Mouse (Mus musculus): ENCODE measurements around the gene Cpa2. TPM values are rescaled to one million over a fixed set of nuclear protein-coding genes. Genes with fewer than 3 reads are reported as not detected.

The Cpa2 gene
- polyA plus RNA-seq, 1 experiment from 2014 or later: 6.6 TPM

DNA sequence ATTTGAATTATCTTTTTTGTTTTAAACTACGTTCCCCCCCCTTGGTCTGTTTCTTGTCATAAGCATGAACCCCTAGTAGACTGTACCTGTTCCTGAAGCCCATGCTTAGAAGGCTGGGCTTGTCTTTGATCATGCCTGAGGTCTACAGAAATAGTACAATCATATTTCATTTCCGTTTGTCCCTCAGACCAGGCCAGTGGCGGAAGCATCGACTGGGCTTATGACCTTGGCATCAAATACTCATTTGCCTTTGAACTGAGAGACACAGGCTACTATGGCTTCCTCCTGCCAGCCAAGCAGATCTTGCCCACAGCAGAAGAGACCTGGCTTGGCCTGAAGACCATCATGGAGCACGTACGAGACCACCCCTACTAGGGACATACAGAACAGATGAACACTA, 22.7 kb downstream of the Cpa2 start:
- Histone ChIP-seq H3K4me3 (no peak overlapping the region), H3K36me3 (no peaks in the 10 kb centered on the region), H3K4me1 (no peaks in the 10 kb centered on the region), H3K27ac (no peak overlapping the region), H3K4me2 (no peak overlapping the region), H3K9ac (no peak overlapping the region), H3K27me3 (no peaks in the 10 kb centered on the region), H3K9me3 (no peaks in the 10 kb centered on the region)
- WGBS: 85% methylated on average over 6 of the region's 6 CpGs
- no peak for ATAC-seq (ENCODE audit: borderline replicate concordance, extremely low read depth, low FRiP score, low TSS enrichment)

DNA sequence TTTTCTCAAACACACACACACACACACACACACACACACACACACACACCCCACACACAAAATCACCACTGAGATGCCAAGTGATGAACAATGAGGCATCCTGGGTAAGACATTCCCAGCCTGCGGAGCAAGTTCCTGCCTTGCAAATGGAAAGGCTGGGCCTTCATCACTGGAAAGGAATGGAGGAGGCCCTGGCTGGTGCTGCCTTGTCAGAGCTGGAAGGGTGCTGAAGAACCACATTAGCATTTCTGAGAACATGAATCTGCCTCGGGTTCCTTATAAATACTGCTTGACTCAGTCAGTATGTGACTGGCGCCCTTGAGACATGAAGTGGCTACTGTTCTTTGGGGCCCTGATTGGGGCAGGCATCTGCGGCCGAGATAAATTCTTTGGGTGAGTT, 26.7 kb downstream of the Cpa2 start, which contains the start of gene Cpa4:
Gene Cpa4 (plus strand): TSS at position 301 of the 400 bp plus-strand sequence.
- Histone ChIP-seq H3K4me1 (peaks cover 6% of the 10 kb centered on the region), H3K9ac (no peak within 1 kb of the TSS), H3K4me3 (no peak within 1 kb of the TSS), H3K27me3 (no peaks in the 10 kb centered on the region), H3K9me3 (no peaks in the 10 kb centered on the region), H3K27ac (no peak within 1 kb of the TSS), H3K4me2 (no peak within 1 kb of the TSS), H3K36me3 (no peaks in the 10 kb centered on the region)
- no peak for ATAC-seq (ENCODE audit: borderline replicate concordance, extremely low read depth, low FRiP score, low TSS enrichment)
- WGBS: 42% methylated on average over 5 of the region's 5 CpGs

DNA sequence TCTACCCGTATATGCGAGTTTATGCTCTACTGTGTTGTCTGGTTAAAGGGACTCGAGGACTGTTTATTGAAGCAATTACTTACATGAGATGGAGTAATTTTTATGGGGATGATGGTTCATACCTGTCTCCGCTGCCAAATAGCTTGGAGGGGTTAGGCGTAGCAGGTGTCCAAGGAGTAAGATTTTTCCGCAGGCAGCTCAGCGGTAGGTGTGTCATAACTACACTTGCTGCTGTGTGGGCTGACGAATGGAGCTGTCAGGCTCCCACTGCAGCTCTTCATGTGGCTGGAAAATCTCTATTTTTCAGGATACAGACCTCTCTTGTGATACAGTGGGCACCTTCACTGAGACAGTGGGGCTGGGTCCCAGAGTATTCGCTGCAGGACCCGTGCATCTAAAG, 27.9 kb downstream of the Cpa2 start:
- WGBS: 84% methylated on average over 10 of the region's 10 CpGs
- ATAC-seq (ENCODE audit: borderline replicate concordance, extremely low read depth, low FRiP score, low TSS enrichment): no peak
- Histone ChIP-seq H3K9me3 (no peaks in the 10 kb centered on the region), H3K4me3 (no peak overlapping the region), H3K36me3 (no peaks in the 10 kb centered on the region), H3K27me3 (no peaks in the 10 kb centered on the region), H3K4me2 (no peak overlapping the region), H3K4me1 (peaks cover 8% of the 10 kb centered on the region), H3K27ac (no peak overlapping the region), H3K9ac (no peak overlapping the region)

DNA sequence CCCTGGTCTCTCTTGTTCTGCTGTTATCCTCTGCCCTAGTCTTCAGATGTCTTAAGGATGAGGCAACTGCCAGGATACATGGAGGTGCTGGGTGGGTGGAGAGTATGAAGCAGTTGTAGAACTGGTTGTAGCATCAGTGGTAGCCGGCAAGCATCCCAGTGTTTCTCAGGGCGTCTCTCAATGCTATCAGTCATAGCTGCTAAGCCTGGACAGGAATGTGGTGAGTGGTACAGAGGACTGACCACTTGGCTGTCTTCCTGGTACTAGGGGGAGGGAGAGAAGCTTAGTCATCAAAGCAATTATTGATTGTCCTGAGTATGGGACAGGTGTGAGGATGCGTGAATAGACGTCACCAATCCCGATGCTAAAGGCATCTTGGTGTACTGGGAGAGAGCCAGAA, 28.6 kb downstream of the Cpa2 start:
- Histone ChIP-seq H3K9ac (no peak overlapping the region), H3K4me3 (no peak overlapping the region), H3K4me1 (peaks cover 8% of the 10 kb centered on the region), H3K27me3 (no peaks in the 10 kb centered on the region), H3K27ac (no peak overlapping the region), H3K9me3 (no peaks in the 10 kb centered on the region), H3K4me2 (no peak overlapping the region), H3K36me3 (no peaks in the 10 kb centered on the region)
- no peak; the same call in 1 of the 2 replicates for ATAC-seq (ENCODE audit: borderline replicate concordance, extremely low read depth, low FRiP score, low TSS enrichment)
- WGBS: 75% methylated on average over 5 of the region's 5 CpGs

DNA sequence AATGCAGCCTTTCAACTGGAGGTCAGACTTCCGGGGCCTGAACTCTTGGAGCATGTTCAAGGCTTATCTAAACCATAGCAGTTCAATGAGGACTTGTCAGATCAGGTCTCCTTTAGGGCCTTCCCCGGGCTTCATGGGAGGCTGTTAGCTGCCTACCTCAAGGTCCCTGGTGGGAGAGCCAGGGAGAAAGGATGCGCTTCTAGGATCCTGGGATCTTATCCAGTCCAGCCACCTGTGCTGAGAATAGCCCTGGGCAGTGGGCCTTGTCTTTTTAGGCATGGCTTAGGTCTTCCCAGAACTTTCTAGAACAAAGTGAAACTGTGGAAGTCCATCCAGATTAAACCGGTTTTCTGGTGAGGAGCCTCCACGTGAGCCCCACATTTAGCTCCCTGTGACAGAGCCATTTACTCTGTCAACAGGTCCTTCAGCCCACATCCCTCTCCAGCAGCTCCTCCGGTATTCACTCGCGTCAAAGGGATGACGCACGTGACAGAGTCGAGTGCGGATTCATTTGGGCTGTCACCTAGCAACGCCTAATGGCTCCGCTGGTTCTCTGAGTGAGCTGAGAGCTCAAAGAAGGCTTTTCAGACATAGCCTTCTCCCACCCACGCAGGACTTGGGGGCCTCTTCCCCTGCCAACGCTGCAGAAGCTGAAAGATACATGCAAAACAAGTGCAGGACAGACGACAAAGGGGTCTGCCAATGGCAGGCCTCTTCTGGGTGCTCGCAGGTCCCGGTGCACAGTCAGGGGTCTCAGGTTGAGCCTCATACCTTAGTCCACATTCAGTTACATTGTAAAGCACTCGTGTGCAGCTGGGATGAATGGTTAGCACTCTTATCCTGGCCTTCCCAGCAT, 31.3 kb downstream of the Cpa2 start:
- 43% methylated on average over 20 of the region's 20 CpGs for whole genome bisulfite sequencing
- H3K27me3 ChIP-seq: no peaks in the 10 kb centered on the region
- peak; percentile 77 for ATAC-seq (ENCODE audit: borderline replicate concordance, extremely low read depth, low FRiP score, low TSS enrichment)
- no peaks in the 10 kb centered on the region for H3K36me3 ChIP-seq
- H3K27ac ChIP-seq: peak overlapping the region; percentile 30; the same call in 1 of the 2 replicates
- peak overlapping the region; percentile 7; the same call in 1 of the 2 replicates for H3K4me2 ChIP-seq
- no peak overlapping the region for H3K9ac ChIP-seq
- no peak overlapping the region for H3K4me3 ChIP-seq
- H3K9me3 ChIP-seq: no peaks in the 10 kb centered on the region
- peaks cover 8% of the 10 kb centered on the region for H3K4me1 ChIP-seq

DNA sequence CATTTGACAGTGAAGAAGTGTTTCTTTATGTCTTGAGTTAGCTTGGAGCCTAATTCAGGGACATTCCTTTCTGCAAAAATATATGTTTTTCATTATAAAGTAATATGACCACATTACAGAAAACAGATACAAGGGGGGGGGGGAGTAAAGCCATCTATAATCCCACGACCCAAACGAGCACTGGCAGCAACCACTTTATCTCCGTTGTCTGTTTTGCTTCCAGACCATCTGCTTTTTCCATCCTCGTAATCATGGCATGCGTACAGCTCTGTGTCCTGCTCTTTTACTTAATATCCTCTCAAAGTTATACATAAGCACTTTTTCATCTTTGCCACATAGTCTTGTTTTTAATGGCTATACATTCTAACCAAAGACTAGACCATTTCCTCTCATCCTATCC, 32.0 kb downstream of the Cpa2 start:
- no peak for ATAC-seq (ENCODE audit: borderline replicate concordance, extremely low read depth, low FRiP score, low TSS enrichment)
- H3K36me3 ChIP-seq: no peaks in the 10 kb centered on the region
- no peaks in the 10 kb centered on the region for H3K9me3 ChIP-seq
- WGBS: 65% methylated on average over 5 of the region's 5 CpGs
- no peaks in the 10 kb centered on the region for H3K27me3 ChIP-seq
- no peak overlapping the region for H3K4me3 ChIP-seq
- peaks cover 8% of the 10 kb centered on the region for H3K4me1 ChIP-seq
- H3K9ac ChIP-seq: no peak overlapping the region
- no peak overlapping the region for H3K4me2 ChIP-seq
- H3K27ac ChIP-seq: 0 out of 2 replicates have a peak overlapping the region, but pooled peaks have one; percentile 30

DNA sequence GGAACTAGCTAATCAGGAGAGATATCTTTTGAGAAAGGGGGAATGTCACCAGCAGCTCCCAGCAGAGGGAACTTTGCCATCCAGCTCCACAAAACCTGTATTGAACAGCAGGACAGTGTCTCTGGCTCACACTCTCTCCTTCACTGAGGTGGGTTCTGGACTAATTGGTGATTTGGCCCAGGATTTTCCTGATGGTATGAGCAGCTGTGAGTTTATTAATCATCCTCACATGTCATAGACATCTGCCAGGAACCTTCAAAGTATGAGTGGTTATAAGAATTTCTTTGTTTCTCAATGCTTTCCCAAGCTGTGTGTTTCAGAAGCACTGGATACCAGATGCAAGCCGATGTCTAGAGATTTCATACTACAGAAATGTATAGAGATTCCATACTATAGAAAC, 33.6 kb downstream of the Cpa2 start:
- Histone ChIP-seq H3K9ac (no peak overlapping the region), H3K4me1 (peaks cover 9% of the 10 kb centered on the region), H3K4me2 (no peak overlapping the region), H3K36me3 (no peaks in the 10 kb centered on the region), H3K27ac (no peak overlapping the region), H3K9me3 (no peaks in the 10 kb centered on the region), H3K4me3 (no peak overlapping the region), H3K27me3 (no peaks in the 10 kb centered on the region)
- WGBS: 72% methylated on average over 1 of the region's 1 CpGs
- ATAC-seq (ENCODE audit: borderline replicate concordance, extremely low read depth, low FRiP score, low TSS enrichment): no peak

DNA sequence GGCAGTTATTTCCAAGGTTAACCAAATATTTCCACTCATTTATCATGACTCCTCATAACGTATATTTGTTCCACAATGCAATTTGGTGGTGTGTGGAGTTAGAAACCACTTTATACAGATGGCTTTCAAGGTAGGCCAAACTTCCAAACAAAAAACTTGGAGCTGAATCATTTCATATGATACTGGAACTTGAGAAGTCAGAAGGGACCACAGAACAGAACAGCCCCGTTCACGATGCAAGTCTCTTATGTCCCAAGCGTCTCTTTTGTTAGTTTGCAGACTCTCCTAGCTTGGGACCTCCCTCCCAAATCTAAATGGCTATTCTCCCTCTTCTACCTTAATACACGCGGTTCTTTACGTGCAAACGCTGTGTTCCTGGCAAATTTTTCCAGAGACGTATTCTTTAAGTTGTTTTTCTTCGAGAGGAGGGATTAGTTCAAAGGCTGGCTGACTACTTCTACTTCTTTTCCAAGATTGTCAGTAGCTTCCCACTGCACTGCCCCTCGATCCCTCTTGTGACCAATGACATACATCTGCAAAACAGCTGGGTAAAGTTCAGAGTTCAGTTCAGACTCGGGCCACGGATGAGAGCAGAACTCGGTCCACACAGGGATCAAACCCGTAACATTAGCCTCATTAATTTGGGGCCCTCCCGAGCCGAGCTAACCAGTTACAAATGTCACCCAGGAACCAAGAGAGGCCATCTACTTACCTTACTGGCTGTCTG, 35.3 kb downstream of the Cpa2 start:
- WGBS: 56% methylated on average over 17 of the region's 17 CpGs

DNA sequence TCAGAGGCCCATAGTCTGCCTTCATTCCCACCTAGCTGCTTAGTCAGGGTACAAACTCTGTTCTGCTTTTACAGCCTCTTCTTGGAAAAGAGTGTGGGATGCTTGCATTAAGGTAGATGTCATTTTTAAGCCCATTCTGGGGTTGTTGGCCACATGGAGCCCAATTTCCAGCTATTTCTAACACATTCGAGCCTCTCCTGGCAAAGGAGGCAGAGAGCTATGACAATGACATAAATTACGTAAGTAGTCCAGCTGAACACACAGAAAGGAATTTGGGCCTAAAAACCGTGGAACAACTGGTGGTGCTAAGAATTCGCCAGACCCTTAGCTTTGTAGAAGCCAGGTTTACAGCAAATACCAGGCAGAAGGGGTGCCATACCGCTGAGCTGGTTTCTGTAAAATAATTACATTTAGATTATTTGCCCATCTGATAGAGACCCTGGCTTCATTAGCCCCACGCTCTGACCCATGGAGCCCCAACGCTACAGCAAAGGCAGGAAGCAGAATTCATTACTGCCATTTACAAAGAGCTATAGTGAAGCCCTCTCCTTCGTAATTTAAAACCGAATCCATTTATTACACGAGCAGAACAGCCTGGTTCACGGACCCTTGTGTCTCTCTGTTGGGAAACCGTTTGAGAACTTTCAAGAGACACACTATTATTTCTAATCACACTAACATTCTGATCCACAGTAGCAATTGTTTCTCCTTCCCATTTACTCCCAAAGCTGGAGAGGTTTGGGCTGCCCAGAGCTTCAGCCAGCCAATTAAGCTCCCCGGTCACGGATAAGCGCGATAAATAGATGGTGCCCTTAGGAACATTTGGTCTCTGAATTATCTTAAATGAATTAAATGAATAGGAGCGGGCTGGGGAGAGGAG, 38.8 kb downstream of the Cpa2 start:
- no peaks in the 10 kb centered on the region for H3K27me3 ChIP-seq
- ATAC-seq (ENCODE audit: borderline replicate concordance, extremely low read depth, low FRiP score, low TSS enrichment): no peak
- WGBS: 46% methylated on average over 17 of the region's 17 CpGs
- no peak overlapping the region for H3K9ac ChIP-seq
- no peak overlapping the region for H3K4me2 ChIP-seq
- H3K9me3 ChIP-seq: no peaks in the 10 kb centered on the region
- no peak overlapping the region for H3K27ac ChIP-seq
- no peaks in the 10 kb centered on the region for H3K36me3 ChIP-seq
- peaks cover 5% of the 10 kb centered on the region; the same call in 1 of the 2 replicates for H3K4me1 ChIP-seq
- no peak overlapping the region for H3K4me3 ChIP-seq

More for the DNA sequence above, 35.3 kb downstream of the Cpa2 start:
- Histone ChIP-seq H3K27ac (no peak overlapping the region), H3K9ac (no peak overlapping the region), H3K4me3 (no peak overlapping the region), H3K27me3 (no peaks in the 10 kb centered on the region), H3K4me2 (no peak overlapping the region), H3K9me3 (no peaks in the 10 kb centered on the region), H3K36me3 (no peaks in the 10 kb centered on the region), H3K4me1 (peaks cover 13% of the 10 kb centered on the region)
- no peak for ATAC-seq (ENCODE audit: borderline replicate concordance, extremely low read depth, low FRiP score, low TSS enrichment)

DNA sequence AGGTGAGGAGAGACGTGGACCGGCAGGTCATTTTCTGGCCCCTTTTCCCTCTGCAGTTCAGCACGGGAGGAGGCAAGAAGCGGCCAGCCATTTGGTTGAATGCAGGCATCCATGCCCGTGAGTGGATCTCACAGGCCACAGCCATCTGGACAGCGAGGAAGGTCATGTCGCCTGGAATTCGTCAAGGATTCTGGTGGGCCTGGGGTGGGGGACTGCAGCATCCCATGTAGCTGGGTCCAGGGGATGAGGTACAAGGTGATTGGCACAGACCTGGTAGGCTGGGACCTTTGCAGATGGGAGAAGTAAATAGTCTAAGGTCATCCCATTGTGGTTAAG, 39.4 kb downstream of the Cpa2 start:
- Histone ChIP-seq H3K4me1 (peaks cover 5% of the 10 kb centered on the region; the same call in 1 of the 2 replicates), H3K27ac (no peak overlapping the region), H3K9me3 (no peaks in the 10 kb centered on the region), H3K27me3 (no peaks in the 10 kb centered on the region), H3K4me3 (no peak overlapping the region), H3K4me2 (no peak overlapping the region), H3K9ac (no peak overlapping the region), H3K36me3 (no peaks in the 10 kb centered on the region)
- WGBS: 59% methylated on average over 8 of the region's 8 CpGs
- no peak for ATAC-seq (ENCODE audit: borderline replicate concordance, extremely low read depth, low FRiP score, low TSS enrichment)

DNA sequence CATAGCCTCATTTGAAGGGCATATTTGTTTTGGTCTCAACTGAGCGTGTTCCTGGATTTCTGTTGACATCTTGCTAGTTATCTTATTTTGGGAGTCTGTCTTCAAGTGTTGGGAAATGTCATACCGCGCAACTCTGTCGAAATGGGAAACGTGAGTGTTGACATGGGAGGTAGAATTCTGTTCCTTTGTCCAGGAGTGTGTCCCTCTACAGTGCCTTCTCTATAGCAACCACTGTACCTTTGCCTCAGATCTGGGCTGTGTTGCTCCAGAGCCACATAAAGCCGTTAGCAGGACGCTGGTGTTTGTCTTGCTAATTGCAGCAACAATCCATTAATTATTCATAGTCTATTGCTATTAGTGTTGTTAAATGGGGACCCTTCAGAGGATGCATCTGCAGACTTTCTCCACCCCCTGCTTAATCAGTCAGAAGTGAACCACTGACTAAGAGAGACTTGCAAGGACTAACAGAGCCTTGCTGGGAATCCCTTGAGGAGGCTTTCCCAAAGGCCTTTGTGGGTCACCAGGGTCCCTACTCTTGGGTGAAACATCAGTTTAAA, 45.6 kb downstream of the Cpa2 start:
- Histone ChIP-seq H3K9me3 (no peaks in the 10 kb centered on the region), H3K4me2 (no peak overlapping the region), H3K4me3 (no peak overlapping the region), H3K36me3 (no peaks in the 10 kb centered on the region), H3K27ac (no peak overlapping the region), H3K9ac (no peak overlapping the region), H3K4me1 (0 out of 2 replicates have a peak, but pooled peaks cover 2% of the 10 kb centered on the region), H3K27me3 (no peaks in the 10 kb centered on the region)
- ATAC-seq (ENCODE audit: borderline replicate concordance, extremely low read depth, low FRiP score, low TSS enrichment): no peak
- 70% methylated on average over 7 of the region's 7 CpGs for WGBS
